Mouse (Mus musculus): ENCODE data around the gene Dclk1.

DNA sequence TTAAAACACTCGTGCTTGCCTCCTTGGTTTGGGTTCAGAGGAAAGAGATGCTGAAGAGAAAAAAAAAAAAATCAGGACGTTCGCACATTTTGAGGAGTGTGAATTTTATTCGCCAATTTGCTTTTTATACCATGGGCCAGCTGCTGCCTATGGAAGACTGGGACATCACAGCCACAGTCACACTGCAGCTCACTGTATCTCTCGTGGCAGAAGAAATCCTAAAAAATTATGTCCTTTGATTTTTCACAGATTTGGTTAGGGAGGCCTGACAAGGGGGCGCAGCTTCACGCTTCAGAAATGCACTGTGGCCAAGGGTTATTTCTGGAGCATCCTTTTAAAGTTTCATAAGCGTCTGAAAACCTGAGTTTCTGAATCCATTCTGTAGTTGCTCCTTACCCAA is 73.7 kb downstream of the Dclk1 start:
- no peak for TF ChIP-seq CTCF (conservative IDR thresholded peaks at IDR 0.05; ENCODE audit: insufficient read depth, insufficient read length, low read depth, low read length)
- TF ChIP-seq POLR2A (IDR thresholded peaks at IDR 0.05; ENCODE audit: low read depth, low read length): no peak

Measured in kidney, adult 2 months (tissue).